Mouse (Mus musculus): ENCODE results near the gene Slc35g3.

- TF ChIP-seq POLR2A (IDR thresholded peaks at IDR 0.05; ENCODE audit: control insufficient read depth, extremely low read depth, insufficient read depth, low read length, poor library complexity) (no peak), CTCF (IDR thresholded peaks at IDR 0.05; ENCODE audit: borderline replicate concordance, control insufficient read depth, extremely low read depth, insufficient read depth, low read length, poor library complexity) (no peak)
Measured at GRCm38 (mm10) chr11:69804972-69805909, 43.5 kb upstream of the Slc35g3 start, which contains the start of gene Tmem102.

Measured in thymus, adult 2 months (tissue).